Mouse (Mus musculus) kidney, embryonic 14.5 days (tissue): ENCODE data around the gene Sdc3. TPM values are rescaled to one million over a fixed set of nuclear protein-coding genes. Genes with fewer than 3 reads are reported as not detected.
A peak's percentile ranks its signal among the peaks of the same experiment; 100 is the strongest.

ENCODE experiments used
- ATAC-seq: fragments of 200-750 bp; cut with Nextera tagmentation; 2 replicates; pipeline ENCODE4 v1.8.0; 2017; ENCODE audit warnings: moderate number of reproducible peaks, mild to moderate bottlenecking, moderate TSS enrichment, moderate library complexity; ENCODE audit not compliant: low FRiP score, low TSS enrichment
- H3K27ac ChIP-seq: fragments of 300-500 bp; sonication (generic); 2 replicates; pipeline ENCODE4 v1.5.1; 2014; ENCODE audit warnings: low read depth, mild to moderate bottlenecking, low read length, moderate library complexity, mixed read lengths
- H3K27me3 ChIP-seq: fragments of 300-500 bp; sonication (generic); 2 replicates; pipeline ENCODE4 v1.6.1; 2014; ENCODE audit warnings: mild to moderate bottlenecking, low read length; ENCODE audit not compliant: control insufficient read depth, insufficient read depth
- H3K36me3 ChIP-seq: fragments of 300-500 bp; sonication (generic); 2 replicates; pipeline ENCODE4 v1.6.1; 2014; ENCODE audit warnings: low read length, mixed read lengths; ENCODE audit not compliant: control insufficient read depth, insufficient read depth
- H3K4me1 ChIP-seq: fragments of 300-500 bp; sonication (generic); 2 replicates; pipeline ENCODE4 v1.6.1; 2014; ENCODE audit warnings: low read length, mixed read lengths; ENCODE audit not compliant: control insufficient read depth, insufficient read depth
- H3K4me2 ChIP-seq: fragments of 300-500 bp; sonication (generic); replicated peaks from 2 replicates; pipeline ENCODE4 v1.6.1; 2014; ENCODE audit warnings: low read depth, mild to moderate bottlenecking, low read length
- H3K4me3 ChIP-seq: fragments of 300-500 bp; sonication (generic); 2 replicates; pipeline ENCODE4 v1.5.1; 2014; ENCODE audit warnings: mild to moderate bottlenecking, low read length
- H3K9ac ChIP-seq: fragments of 300-500 bp; sonication (generic); 2 replicates; pipeline ENCODE4 v1.6.1; 2014; ENCODE audit warnings: low read depth, mild to moderate bottlenecking, low read length, moderate library complexity
- H3K9me3 ChIP-seq: fragments of 300-500 bp; sonication (generic); 2 replicates; pipeline ENCODE4 v1.6.1; 2016; ENCODE audit warnings: low read length; ENCODE audit not compliant: control insufficient read depth
- WGBS: fragments of 180-500 bp; shearing (Covaris S2); extraction: QIAGEN DNeasy Blood & Tissue Kit; methylation state at CpG from one replicate; pipeline ENCODE4 v1.1.7; 2014; 5-methylcytosine and 5-hydroxymethylcytosine counted together
- polyA plus RNA-seq: library from polyadenylated mRNA; unstranded; fragments of >200 nt; fragmentation: Nextera tagmentation; extraction: Ambion mirVana; gene quantifications from 2 replicates; pipeline ENCODE4 v1.2.1, GENCODE M21; 2014

Gene Sdc3
- polyA plus RNA-seq, 1 experiment from 2014 or later: 15.8 TPM

- H3K4me3 ChIP-seq: no peak overlapping the region
- WGBS: 95% methylated on average over 7 of the region's 7 CpGs
- H3K9ac ChIP-seq: no peak overlapping the region
- no peak overlapping the region for H3K4me2 ChIP-seq
- H3K27ac ChIP-seq: no peak overlapping the region
- H3K9me3 ChIP-seq: no peaks in the 10 kb centered on the region
- H3K4me1 ChIP-seq: 0 out of 2 replicates have a peak, but pooled peaks cover 10% of the 10 kb centered on the region
- peaks cover 13% of the 10 kb centered on the region for H3K27me3 ChIP-seq
- ATAC-seq: no peak
- no peaks in the 10 kb centered on the region for H3K36me3 ChIP-seq
Observed at GRCm38 (mm10) chr4:130858880-130859279, 66.5 kb downstream of the Sdc3 start.

DNA sequence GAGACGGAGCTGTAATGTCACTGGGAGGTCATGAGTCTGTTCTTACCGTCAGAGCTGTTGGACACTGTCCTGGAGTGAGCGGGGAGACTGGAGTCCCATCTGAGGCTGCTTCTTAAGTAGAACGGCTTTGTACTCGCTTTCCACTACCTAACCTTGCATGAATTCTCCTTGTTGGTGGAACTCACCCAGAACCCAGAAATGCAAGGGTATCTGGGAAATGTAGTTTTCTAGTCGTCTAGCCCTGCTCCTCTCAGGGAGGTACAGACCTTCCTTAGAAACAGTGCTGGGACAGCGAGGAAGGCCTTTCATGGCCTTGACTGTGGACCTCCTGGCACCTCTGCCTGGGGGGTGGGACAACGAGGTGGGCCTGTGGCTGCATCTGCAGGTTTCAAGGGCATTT is 67.1 kb downstream of the Sdc3 start:
- Histone ChIP-seq H3K9me3 (no peaks in the 10 kb centered on the region), H3K9ac (no peak overlapping the region), H3K4me1 (0 out of 2 replicates have a peak, but pooled peaks cover 10% of the 10 kb centered on the region), H3K4me2 (no peak overlapping the region), H3K36me3 (no peaks in the 10 kb centered on the region), H3K27me3 (peaks cover 13% of the 10 kb centered on the region), H3K27ac (no peak overlapping the region), H3K4me3 (no peak overlapping the region)
- 60% methylated on average over 8 of the region's 8 CpGs for WGBS
- no peak for ATAC-seq

GRCm38 (mm10) chr4:130860902-130861652 is 68.7 kb downstream of the Sdc3 start:
- H3K9me3 ChIP-seq: no peaks in the 10 kb centered on the region
- peaks cover 13% of the 10 kb centered on the region for H3K27me3 ChIP-seq
- H3K4me3 ChIP-seq: peak overlapping the region; percentile 28
- no peak overlapping the region for H3K27ac ChIP-seq
- 51% methylated on average over 15 of the region's 15 CpGs for WGBS
- H3K4me2 ChIP-seq: peak overlapping the region; percentile 58
- 0 out of 2 replicates have a peak, but pooled peaks cover 10% of the 10 kb centered on the region for H3K4me1 ChIP-seq
- ATAC-seq: 0 out of 2 replicates have a peak, but pooled peaks have one; percentile 8
- no peak overlapping the region for H3K9ac ChIP-seq
- no peaks in the 10 kb centered on the region for H3K36me3 ChIP-seq

DNA sequence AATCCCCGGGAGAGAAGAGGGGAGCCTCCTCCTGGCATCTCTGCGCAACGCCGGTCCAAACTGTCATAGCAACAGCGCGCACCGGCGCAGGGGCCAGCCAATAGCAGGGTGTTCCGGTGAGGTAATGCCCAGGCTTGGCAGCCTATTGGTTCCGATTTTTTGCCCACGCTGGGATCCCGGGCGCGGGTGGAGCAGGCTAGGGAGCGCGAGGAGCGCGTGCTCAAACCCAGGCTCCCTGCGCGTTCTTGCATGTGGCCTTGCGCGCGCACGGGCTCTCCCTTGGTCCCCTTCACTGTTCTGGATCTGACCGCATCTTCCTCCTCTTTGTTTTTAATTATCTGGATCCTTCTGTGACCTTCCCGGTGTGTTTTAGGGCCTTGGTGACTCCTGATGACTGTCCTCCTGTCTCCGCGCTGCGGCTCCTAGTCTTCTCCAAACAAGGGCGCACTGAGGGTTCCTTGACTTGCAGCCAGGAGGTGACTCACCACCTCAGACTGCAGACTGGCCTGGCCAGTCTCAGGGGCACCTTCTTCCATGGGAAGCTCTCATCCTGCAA is 69.4 kb downstream of the Sdc3 start:
- ATAC-seq: peak; percentile 86
- H3K4me1 ChIP-seq: 0 out of 2 replicates have a peak, but pooled peaks cover 10% of the 10 kb centered on the region
- peaks cover 13% of the 10 kb centered on the region for H3K27me3 ChIP-seq
- no peaks in the 10 kb centered on the region for H3K9me3 ChIP-seq
- peak overlapping the region; percentile 28 for H3K4me3 ChIP-seq
- WGBS: 1% methylated on average over 30 of the region's 30 CpGs
- H3K36me3 ChIP-seq: no peaks in the 10 kb centered on the region
- peak overlapping the region; percentile 58 for H3K4me2 ChIP-seq
- no peak overlapping the region for H3K27ac ChIP-seq
- 0 out of 2 replicates have a peak overlapping the region, but pooled peaks have one; percentile 31 for H3K9ac ChIP-seq

DNA sequence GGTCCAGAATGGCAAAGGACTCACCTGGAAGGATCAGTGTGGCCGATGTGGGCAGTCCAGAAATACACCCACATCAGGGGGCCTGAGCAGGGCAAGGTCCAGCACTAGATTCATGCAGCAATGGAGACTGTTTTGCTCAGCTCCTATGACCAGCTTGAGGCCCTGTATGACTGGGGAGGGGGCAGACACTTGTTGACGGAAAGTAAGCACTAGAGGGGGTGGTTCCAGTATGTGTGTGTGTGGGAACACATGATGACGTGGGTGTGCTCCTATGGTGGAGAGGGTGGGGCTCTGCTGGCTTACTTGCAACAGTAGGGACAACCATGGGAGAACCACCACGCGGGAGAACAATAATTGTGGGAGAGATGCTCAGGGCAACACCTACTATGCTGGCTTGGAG is 70.2 kb downstream of the Sdc3 start:
- WGBS: 72% methylated on average over 5 of the region's 5 CpGs
- peaks cover 13% of the 10 kb centered on the region for H3K27me3 ChIP-seq
- H3K4me2 ChIP-seq: no peak overlapping the region

GRCm38 (mm10) chr4:130865460-130865859 is 73.1 kb downstream of the Sdc3 start:
- ATAC-seq: no peak
- no peak overlapping the region for H3K9ac ChIP-seq
- H3K4me1 ChIP-seq: 0 out of 2 replicates have a peak, but pooled peaks cover 10% of the 10 kb centered on the region
- no peak overlapping the region for H3K27ac ChIP-seq
- 22% methylated on average over 6 of the region's 9 CpGs for WGBS
- peaks cover 13% of the 10 kb centered on the region for H3K27me3 ChIP-seq
- no peaks in the 10 kb centered on the region for H3K9me3 ChIP-seq
- H3K4me3 ChIP-seq: no peak overlapping the region
- H3K36me3 ChIP-seq: no peaks in the 10 kb centered on the region
- H3K4me2 ChIP-seq: no peak overlapping the region

More for the DNA sequence above, 70.2 kb downstream of the Sdc3 start:
- no peak overlapping the region for H3K4me3 ChIP-seq
- H3K9ac ChIP-seq: no peak overlapping the region
- no peak overlapping the region for H3K27ac ChIP-seq
- 0 out of 2 replicates have a peak, but pooled peaks cover 10% of the 10 kb centered on the region for H3K4me1 ChIP-seq
- ATAC-seq: no peak
- no peaks in the 10 kb centered on the region for H3K36me3 ChIP-seq
- no peaks in the 10 kb centered on the region for H3K9me3 ChIP-seq

DNA sequence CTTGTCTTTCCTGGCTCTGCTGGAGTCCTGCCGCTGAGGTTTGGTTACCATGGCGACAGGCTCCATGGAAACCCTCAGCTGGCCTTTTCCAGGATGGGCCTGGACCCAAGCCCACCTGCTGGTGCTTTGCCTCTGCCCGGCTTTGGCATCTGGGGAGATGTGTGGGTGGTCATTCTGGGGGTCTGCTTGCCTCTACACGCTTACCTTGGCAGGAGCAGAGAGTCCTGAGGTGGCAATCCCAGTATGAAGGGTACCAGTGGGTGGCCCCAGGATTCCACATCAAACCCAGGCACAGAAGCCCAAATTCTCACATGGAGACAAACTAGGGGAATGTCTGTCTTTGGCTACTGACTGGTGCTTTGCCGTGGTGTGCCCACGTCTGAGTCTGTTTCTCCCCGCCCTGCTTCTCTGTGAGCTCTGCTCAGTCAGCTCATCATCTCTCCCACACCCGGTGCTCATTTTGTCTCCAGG is 73.6 kb downstream of the Sdc3 start:
- Histone ChIP-seq H3K9me3 (no peaks in the 10 kb centered on the region), H3K4me3 (no peak overlapping the region), H3K27me3 (peaks cover 13% of the 10 kb centered on the region), H3K27ac (no peak overlapping the region), H3K4me1 (0 out of 2 replicates have a peak, but pooled peaks cover 10% of the 10 kb centered on the region), H3K36me3 (no peaks in the 10 kb centered on the region), H3K9ac (no peak overlapping the region), H3K4me2 (no peak overlapping the region)
- ATAC-seq: no peak
- WGBS: 36% methylated on average over 8 of the region's 8 CpGs

DNA sequence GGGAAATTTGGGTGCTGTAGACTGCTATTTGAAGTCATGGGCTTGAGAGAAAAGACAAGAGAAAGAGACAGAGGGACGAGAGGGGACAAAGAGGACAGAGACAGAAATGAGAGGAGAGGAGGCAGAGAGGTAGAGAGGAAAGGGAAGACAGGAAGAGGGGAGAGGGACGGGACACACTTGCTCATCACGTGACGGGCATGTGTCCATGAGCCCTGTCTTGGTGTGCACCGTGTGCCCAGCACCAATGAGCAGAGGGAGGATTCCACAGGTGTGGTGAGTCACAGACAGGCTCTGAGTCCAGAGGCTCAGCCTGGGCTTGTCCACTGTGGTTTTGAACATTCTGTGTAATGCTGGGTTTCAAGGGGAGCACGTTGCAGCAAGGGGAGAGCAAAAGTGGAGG is 75.6 kb downstream of the Sdc3 start:
- no peak overlapping the region for H3K4me2 ChIP-seq
- ATAC-seq: no peak
- WGBS: 70% methylated on average over 6 of the region's 6 CpGs
- H3K27ac ChIP-seq: no peak overlapping the region
- H3K9me3 ChIP-seq: no peaks in the 10 kb centered on the region
- H3K27me3 ChIP-seq: no peaks in the 10 kb centered on the region
- H3K4me3 ChIP-seq: no peak overlapping the region
- H3K36me3 ChIP-seq: no peaks in the 10 kb centered on the region
- no peak overlapping the region for H3K9ac ChIP-seq
- H3K4me1 ChIP-seq: no peaks in the 10 kb centered on the region

GRCm38 (mm10) chr4:130868803-130869202 is 76.5 kb downstream of the Sdc3 start:
- no peak overlapping the region for H3K4me3 ChIP-seq
- H3K4me1 ChIP-seq: no peaks in the 10 kb centered on the region
- no peaks in the 10 kb centered on the region for H3K27me3 ChIP-seq
- H3K9me3 ChIP-seq: no peaks in the 10 kb centered on the region
- WGBS: 51% methylated on average over 5 of the region's 5 CpGs
- no peaks in the 10 kb centered on the region for H3K36me3 ChIP-seq
- H3K27ac ChIP-seq: no peak overlapping the region
- no peak overlapping the region for H3K9ac ChIP-seq
- H3K4me2 ChIP-seq: no peak overlapping the region
- ATAC-seq: no peak
